8 mouse cellular contexts compared by ENCODE assay signal in genomic region chr7:28446446-28446845, GRCm38 (mm10). TPM values are rescaled to one million over a fixed set of nuclear protein-coding genes. Genes with fewer than 3 reads are reported as not detected.
A peak's percentile ranks its signal among the peaks of the same experiment; 100 is the strongest.
DNase-seq lines count a peak whose midpoint lies in the region; ATAC-seq and TF ChIP-seq lines count a peak whose summit lies in the region.

No protein-coding gene starts in this region.

- no peak overlapping the region for H3K4me2 ChIP-seq in forebrain, embryonic 16.5 days (ENCODE audit: low read length)

- TF ChIP-seq CTCF in cortical plate, adult 2 months (IDR thresholded peaks at IDR 0.05; ENCODE audit: extremely low read depth, insufficient read depth, low read length): peak; percentile 70
- peak; percentile 80 for TF ChIP-seq CTCF in heart, adult 2 months (IDR thresholded peaks at IDR 0.05)

- H3K4me1 ChIP-seq in forebrain, embryonic 10.5 days: peaks cover 19% of the 10 kb centered on the region
- H3K4me1 ChIP-seq in forebrain, embryonic 16.5 days (replicated peaks; ENCODE audit: control insufficient read depth, insufficient read depth, low read length): peaks cover 2% of the 10 kb centered on the region; the same call in 1 of the 2 replicates
- no peaks in the 10 kb centered on the region for H3K4me1 ChIP-seq in cortical plate, adult 2 months (ENCODE audit: control insufficient read depth, insufficient read depth, low read length)
- no peaks in the 10 kb centered on the region for H3K4me1 ChIP-seq in heart, adult 2 months (ENCODE audit: control insufficient read depth, insufficient read depth, low read length)

- H3K79me2 ChIP-seq in heart, adult 2 months (replicated peaks; ENCODE audit: control insufficient read depth, insufficient read depth, low read length): no peaks in the 10 kb centered on the region

- peak; percentile 85 for DNase-seq in forebrain, embryonic 10.5 days (ENCODE audit: extremely low spot score, low spot score)
- DNase-seq in R1 (ENCODE audit: low read depth, low spot score): peak; percentile 71
- DNase-seq in heart, adult 2 months: peak; percentile 65 to 89
- DNase-seq in layer of hippocampus, postnatal 36 days: peak; percentile 79 to 83
- DNase-seq in mesoderm, embryonic 11.5 days (ENCODE audit: low read depth, low spot score): peak; percentile 72
- peak; percentile 83 for DNase-seq in splenic B cell, adult 2 months (ENCODE audit: low read depth, low spot score)

- 0 out of 2 replicates have a peak, but pooled peaks have one; percentile 17 for TF ChIP-seq EP300 in heart, adult 2 months (IDR thresholded peaks at IDR 0.05; ENCODE audit: insufficient read depth, low read depth, low read length)

- TF ChIP-seq POLR2A in cortical plate, adult 2 months (IDR thresholded peaks at IDR 0.05; ENCODE audit: extremely low read depth, insufficient read depth, low read length): no peak
- no peak for TF ChIP-seq POLR2A in heart, adult 2 months (IDR thresholded peaks at IDR 0.05; ENCODE audit: insufficient read depth, low read depth, low read length)

- no peaks in the 10 kb centered on the region for H3K36me3 ChIP-seq in forebrain, embryonic 10.5 days (replicated peaks)
- no peaks in the 10 kb centered on the region for H3K36me3 ChIP-seq in forebrain, embryonic 16.5 days (ENCODE audit: control insufficient read depth, insufficient read depth)
- no peaks in the 10 kb centered on the region for H3K36me3 ChIP-seq in heart, adult 2 months (ENCODE audit: control insufficient read depth, insufficient read depth, low read length)
- H3K36me3 ChIP-seq in splenic B cell, adult 2 months (ENCODE audit: control insufficient read depth, insufficient read depth, low read length, poor library complexity, severe bottlenecking): peaks cover 18% of the 10 kb centered on the region

- no peak overlapping the region for H3K9ac ChIP-seq in forebrain, embryonic 16.5 days (replicated peaks; ENCODE audit: low read depth, low read length)
- no peak overlapping the region for H3K9ac ChIP-seq in heart, adult 2 months (ENCODE audit: low read depth, low read length)

- 0 out of 2 replicates have a peak overlapping the region, but pooled peaks have one; percentile 14 for H3K4me3 ChIP-seq in forebrain, embryonic 10.5 days
- no peak overlapping the region for H3K4me3 ChIP-seq in forebrain, embryonic 16.5 days (replicated peaks; ENCODE audit: low read length)
- H3K4me3 ChIP-seq in cortical plate, adult 2 months (ENCODE audit: insufficient read depth, low read length): no peak overlapping the region
- H3K4me3 ChIP-seq in heart, adult 2 months: no peak overlapping the region

- 8% methylated on average over 12 of the region's 12 CpGs for WGBS in forebrain, embryonic 10.5 days
- 6% methylated on average over 12 of the region's 12 CpGs for WGBS in forebrain, embryonic 16.5 days
- 14% methylated on average over 12 of the region's 12 CpGs for WGBS in heart, adult 2 months

- H3K9me3 ChIP-seq in forebrain, embryonic 10.5 days: no peaks in the 10 kb centered on the region
- H3K9me3 ChIP-seq in forebrain, embryonic 16.5 days (ENCODE audit: control insufficient read depth, low read length): no peaks in the 10 kb centered on the region

- ATAC-seq in forebrain, embryonic 16.5 days: no peak

- intact Hi-C loops in heart, adult 2 months (cut with DNase I): loop anchor here (1.0 kb wide), 3 partner anchors 82 to 155 kb away; no protein-coding TSS in a partner anchor

- peaks cover 8% of the 10 kb centered on the region for H3K27me3 ChIP-seq in forebrain, embryonic 10.5 days (ENCODE audit: poor library complexity, severe bottlenecking)
- H3K27me3 ChIP-seq in forebrain, embryonic 16.5 days (replicated peaks; ENCODE audit: control insufficient read depth, insufficient read depth, low read length): 0 out of 2 replicates have a peak, but pooled peaks cover 2% of the 10 kb centered on the region
- no peaks in the 10 kb centered on the region for H3K27me3 ChIP-seq in heart, adult 2 months (ENCODE audit: control insufficient read depth, insufficient read depth, low read length)
- H3K27me3 ChIP-seq in splenic B cell, adult 2 months (ENCODE audit: control insufficient read depth, insufficient read depth, low read length, poor library complexity, severe bottlenecking): no peaks in the 10 kb centered on the region; the same call in 1 of the 2 replicates

- no peak overlapping the region for H3K27ac ChIP-seq in forebrain, embryonic 10.5 days
- no peak overlapping the region for H3K27ac ChIP-seq in forebrain, embryonic 16.5 days (ENCODE audit: low read length)
- H3K27ac ChIP-seq in cortical plate, adult 2 months (ENCODE audit: insufficient read depth, low read length): no peak overlapping the region
- H3K27ac ChIP-seq in heart, adult 2 months: no peak overlapping the region

RNA-seq across cellular contexts. Expression of gene Lrfn1, which starts 5.3 kb away (rescaled TPM):
- polyA plus RNA-seq in forebrain, embryonic 10.5 days (2016; fragmentation: Nextera tagmentation; extraction: Ambion mirVana): 3.0 and 3.4 TPM in 2 replicates
- 9.1 and 10.6 TPM in 2 replicates for polyA plus RNA-seq in forebrain, embryonic 16.5 days (2015; fragmentation: Nextera tagmentation; extraction: Ambion mirVana)
- 47.0 and 51.1 TPM in 2 replicates for polyA plus RNA-seq in cortical plate, adult 2 months (2012; rRNA removed)
- total RNA-seq in heart, adult 2 months (2021): under 1 TPM; 0.68 to 0.73 TPM
- 0.82 and 1.3 TPM in 2 replicates for polyA plus RNA-seq in heart, adult 2 months (2012; rRNA removed)
- total RNA-seq in layer of hippocampus, postnatal 36 days (2021): 10 to 100 TPM; 64.3 to 72.3 TPM

RNA-seq across cellular contexts. Expression of gene Gmfg, which starts 9.2 kb away (rescaled TPM):
- polyA plus RNA-seq in forebrain, embryonic 10.5 days (2016; fragmentation: Nextera tagmentation; extraction: Ambion mirVana): 8.0 and 8.3 TPM in 2 replicates
- polyA plus RNA-seq in forebrain, embryonic 16.5 days (2015; fragmentation: Nextera tagmentation; extraction: Ambion mirVana): 1.7 and 2.2 TPM in 2 replicates
- 2.8 and 5.1 TPM in 2 replicates for polyA plus RNA-seq in cortical plate, adult 2 months (2012; rRNA removed)
- total RNA-seq in heart, adult 2 months (2021): 1 to 10 TPM; 3.8 to 5.3 TPM
- 6.8 and 7.1 TPM in 2 replicates for polyA plus RNA-seq in heart, adult 2 months (2012; rRNA removed)
- 1 to 10 TPM; 1.2 to 2.0 TPM for total RNA-seq in layer of hippocampus, postnatal 36 days (2021)

RNA-seq across cellular contexts. Expression of gene Paf1, which starts 53.7 kb away (rescaled TPM):
- 82.3 and 95.9 TPM in 2 replicates for polyA plus RNA-seq in forebrain, embryonic 10.5 days (2016; fragmentation: Nextera tagmentation; extraction: Ambion mirVana)
- polyA plus RNA-seq in forebrain, embryonic 16.5 days (2015; fragmentation: Nextera tagmentation; extraction: Ambion mirVana): 107 and 111 TPM in 2 replicates
- polyA plus RNA-seq in cortical plate, adult 2 months (2012; rRNA removed): 101 and 108 TPM in 2 replicates
- total RNA-seq in heart, adult 2 months (2021): 10 to 100 TPM; 41.3 to 42.1 TPM
- 63.8 and 67.0 TPM in 2 replicates for polyA plus RNA-seq in heart, adult 2 months (2012; rRNA removed)
- total RNA-seq in layer of hippocampus, postnatal 36 days (2021): 10 to 100 TPM; 68.9 to 70.1 TPM

RNA-seq across cellular contexts. Expression of gene Med29, which starts 53.9 kb away (rescaled TPM):
- 60.3 and 60.6 TPM in 2 replicates for polyA plus RNA-seq in forebrain, embryonic 10.5 days (2016; fragmentation: Nextera tagmentation; extraction: Ambion mirVana)
- 39.9 and 40.2 TPM in 2 replicates for polyA plus RNA-seq in forebrain, embryonic 16.5 days (2015; fragmentation: Nextera tagmentation; extraction: Ambion mirVana)
- 38.6 and 42.6 TPM in 2 replicates for polyA plus RNA-seq in cortical plate, adult 2 months (2012; rRNA removed)
- total RNA-seq in heart, adult 2 months (2021): 10 to 100 TPM; 20.8 to 21.5 TPM
- 48.8 and 50.4 TPM in 2 replicates for polyA plus RNA-seq in heart, adult 2 months (2012; rRNA removed)
- total RNA-seq in layer of hippocampus, postnatal 36 days (2021): 10 to 100 TPM; 18.3 to 19.6 TPM
